Mouse (Mus musculus): ENCODE measurements at regions not wholly inside any gene's neighbourhood (a gene's known extent, or its start where the extent isn't known, plus 50 kb on each side); places are given as distances from the start of the nearest gene placed in this dataset.
A peak's percentile ranks its signal among the peaks of the same experiment; 100 is the strongest.

DNA sequence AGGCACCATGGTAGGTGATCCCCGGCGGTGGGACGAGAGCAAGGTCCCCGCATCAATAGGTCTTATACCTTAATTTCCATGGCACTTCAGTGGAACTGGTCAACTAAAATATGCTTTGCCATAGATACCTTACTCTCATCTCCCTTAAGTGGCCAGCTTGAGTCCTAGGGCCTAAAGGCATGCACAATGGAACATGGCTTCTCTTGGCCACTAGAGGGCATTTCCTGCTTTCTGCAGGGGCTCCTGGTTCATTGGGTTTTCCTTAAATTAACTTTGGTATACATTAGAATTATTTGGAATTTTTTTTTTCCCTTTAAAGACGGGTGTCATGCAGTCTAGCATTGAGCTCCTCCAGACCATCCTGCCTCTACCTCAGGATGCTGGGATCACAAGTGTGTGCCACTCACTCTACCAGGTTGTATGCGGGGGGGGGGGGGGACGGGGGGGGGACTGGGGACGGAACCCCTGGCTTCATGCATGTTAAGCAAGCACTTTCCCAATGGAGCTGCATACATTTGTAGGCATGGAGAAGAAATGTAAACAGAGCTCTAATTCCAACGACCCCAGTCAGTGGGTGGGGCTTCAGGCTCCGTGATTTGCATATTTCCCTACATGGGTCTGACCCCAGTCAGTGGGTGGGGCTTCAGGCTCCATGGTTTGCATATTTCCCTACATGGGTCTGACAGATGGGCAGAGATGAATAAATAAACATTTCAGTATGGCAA is 113.4 kb upstream of the Cpm start:
- TF ChIP-seq HCFC1 (IDR thresholded peaks at IDR 0.05; ENCODE audit: low read depth, low read length) (no peak), CTCF (conservative IDR thresholded peaks at IDR 0.05 in 1 of 2, IDR thresholded peaks at IDR 0.05 in 1 of 2; ENCODE audit: low read depth in 2 of 2, low read length in 2 of 2) (peak in 1 of 2 experiments; percentile 73; a peak in 3 of 4 replicates), NRF1 (IDR thresholded peaks at IDR 0.05; ENCODE audit: low read depth, low read length) (no peak)

Measured in CH12.LX (cell line).